Mouse (Mus musculus): Measurements from ENCODE around the gene Rbm20. TPM values are rescaled to one million over a fixed set of nuclear protein-coding genes. Genes with fewer than 3 reads are reported as not detected.

Rbm20 gene
- total and polyA plus RNA-seq, 3 experiments, result 37.3 to 58.6 TPM; not detected in 1

DNA sequence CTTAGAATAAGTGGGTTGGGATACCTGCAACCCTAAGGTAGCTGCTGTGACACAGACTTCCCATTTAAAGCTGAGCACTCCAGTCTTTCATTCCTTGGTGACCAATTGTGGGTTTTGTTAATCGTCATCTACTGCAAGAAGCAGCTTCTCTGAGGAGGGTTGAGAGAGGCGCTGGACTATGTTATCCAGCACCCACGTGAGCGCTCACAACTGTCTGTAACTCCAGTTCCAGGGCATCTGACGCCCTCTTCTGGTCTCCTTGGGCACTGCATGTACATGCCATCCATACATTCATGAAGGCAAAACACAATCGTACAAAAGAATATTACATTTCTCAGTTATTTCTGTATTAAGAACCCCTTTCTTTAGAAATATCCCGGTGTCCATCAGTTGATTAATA lies 75.9 kb downstream of the Rbm20 start (continued):
- TF ChIP-seq SIN3A (IDR thresholded peaks at IDR 0.05; ENCODE audit: low read length) (peak; percentile 48; the same call in 1 of the 2 replicates), TCF12 (IDR thresholded peaks at IDR 0.05; ENCODE audit: low read depth, low read length) (no peak), RAD21 (IDR thresholded peaks at IDR 0.05; ENCODE audit: low read depth, low read length) (peak; percentile 79), NELFE (IDR thresholded peaks at IDR 0.05; ENCODE audit: low read depth, low read length) (no peak), JUND (IDR thresholded peaks at IDR 0.05; ENCODE audit: low read depth, low read length) (0 out of 2 replicates have a peak, but pooled peaks have one; percentile 55), POLR2A (IDR thresholded peaks at IDR 0.05; ENCODE audit: control insufficient read depth in 1 of 2, insufficient read depth in 1 of 2, low read depth in 1 of 2, low read length in 2 of 2, poor library complexity in 1 of 2) (no peak), POLR2AphosphoS2 (IDR thresholded peaks at IDR 0.05; ENCODE audit: low read length) (no peak), EP300 (IDR thresholded peaks at IDR 0.05; ENCODE audit: low read depth in 1 of 2, low read length in 2 of 2) (no peak), E2F4 (IDR thresholded peaks at IDR 0.05; ENCODE audit: borderline replicate concordance, low read depth, low read length) (no peak), ETS1 (IDR thresholded peaks at IDR 0.05; ENCODE audit: low read depth, low read length) (no peak), MYC (IDR thresholded peaks at IDR 0.05; ENCODE audit: low read depth, low read length) (peak; percentile 85), ZC3H11A (IDR thresholded peaks at IDR 0.05; ENCODE audit: low read depth, low read length) (peak; percentile 74), MAZ (IDR thresholded peaks at IDR 0.05; ENCODE audit: low read depth, low read length) (no peak), ZNF384 (IDR thresholded peaks at IDR 0.05; ENCODE audit: low read depth, low read length) (peak; percentile 55; the same call in 1 of the 2 replicates), USF2 (IDR thresholded peaks at IDR 0.05; ENCODE audit: borderline replicate concordance in 1 of 2, insufficient read depth in 1 of 2, low read depth in 1 of 2, low read length in 2 of 2) (peak in 1 of 2 experiments; percentile 49; a peak in 1 of 4 replicates)

DNA sequence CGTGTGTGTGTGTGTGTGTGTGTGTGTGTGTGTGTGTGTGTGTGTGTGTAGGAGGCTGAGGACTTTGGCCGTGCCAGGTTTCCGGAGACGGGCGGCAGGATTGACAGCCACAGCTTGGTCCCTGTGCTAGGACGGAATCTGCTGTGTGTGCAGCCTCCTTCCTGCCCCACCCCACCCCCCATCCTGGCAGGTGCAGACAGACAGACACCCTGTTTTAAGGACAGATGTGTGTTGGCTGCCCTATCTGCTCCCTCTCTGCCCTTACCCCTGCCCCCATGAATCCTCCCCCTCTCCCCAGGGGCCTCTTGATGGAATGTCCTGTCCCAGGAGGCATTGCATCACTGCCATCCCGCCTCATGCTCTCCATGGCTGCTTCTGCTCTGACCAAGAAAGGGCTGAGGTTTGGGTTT lies 77.3 kb downstream of the Rbm20 start:
- TF ChIP-seq TAL1 (IDR thresholded peaks at IDR 0.05; ENCODE audit: low read length) (no peak), ELF1 (IDR thresholded peaks at IDR 0.05; ENCODE audit: low read depth, low read length) (no peak), SIN3A (IDR thresholded peaks at IDR 0.05; ENCODE audit: low read length) (no peak), ETS1 (IDR thresholded peaks at IDR 0.05; ENCODE audit: low read depth, low read length) (no peak), NRF1 (IDR thresholded peaks at IDR 0.05; ENCODE audit: insufficient read depth, low read depth, low read length, poor library complexity, severe bottlenecking) (no peak), MAZ (IDR thresholded peaks at IDR 0.05; ENCODE audit: low read depth, low read length) (no peak), POLR2AphosphoS5 (IDR thresholded peaks at IDR 0.05; ENCODE audit: borderline replicate concordance, low read depth, low read length) (no peak), HCFC1 (IDR thresholded peaks at IDR 0.05; ENCODE audit: low read depth, low read length) (no peak), SMC3 (IDR thresholded peaks at IDR 0.05; ENCODE audit: low read depth, low read length) (no peak), USF2 (IDR thresholded peaks at IDR 0.05; ENCODE audit: borderline replicate concordance in 1 of 2, insufficient read depth in 1 of 2, low read depth in 1 of 2, low read length in 2 of 2) (no peak), UBTF (IDR thresholded peaks at IDR 0.05; ENCODE audit: borderline replicate concordance, insufficient read depth, low read depth, low read length) (no peak), CHD1 (IDR thresholded peaks at IDR 0.05; ENCODE audit: low read depth, low read length) (no peak), RCOR1 (IDR thresholded peaks at IDR 0.05; ENCODE audit: low read depth, low read length) (no peak), USF1 (IDR thresholded peaks at IDR 0.05; ENCODE audit: low read depth, low read length) (no peak), RAD21 (IDR thresholded peaks at IDR 0.05; ENCODE audit: low read depth, low read length) (no peak)
- Histone ChIP-seq H3K9ac (ENCODE audit: control insufficient read depth, low read depth, low read length, poor library complexity, severe bottlenecking) (no peak overlapping the region), H3K79me2 (ENCODE audit: control insufficient read depth, insufficient read depth, low read length, poor library complexity) (no peaks in the 10 kb centered on the region), H3K4me3 (ENCODE audit: control insufficient read depth in 1 of 2, insufficient read depth in 1 of 2, low read depth in 2 of 2, low read length in 2 of 2) (no peak overlapping the region), H3K4me1 (ENCODE audit: control insufficient read depth in 1 of 2, insufficient read depth in 2 of 2, low read length in 2 of 2) (0 out of 4 replicates have a peak, but pooled peaks cover 0 to 7% of the 10 kb centered on the region in 2 experiments), H3K27ac (ENCODE audit: control insufficient read depth, low read depth, low read length) (no peak overlapping the region), H3K9me3 (replicated peaks; ENCODE audit: insufficient read depth, low read length) (no peaks in the 10 kb centered on the region), H3K36me3 (ENCODE audit: control insufficient read depth in 1 of 2, insufficient read depth in 2 of 2, low read length in 2 of 2) (peaks cover 0 to 6% of the 10 kb centered on the region in 2 experiments; a peak in 1 of 4 replicates), H3K27me3 (ENCODE audit: control insufficient read depth in 1 of 2, insufficient read depth in 2 of 2, low read length in 2 of 2) (no peaks in the 10 kb centered on the region)
- DNase-seq (ENCODE audit: low read depth, low spot score), result no peak

Data from MEL (cell line).